Mouse (Mus musculus) T-helper 1 cell (primary cell): ENCODE measurements at regions not wholly inside any gene's neighbourhood (a gene's known extent, or its start where the extent isn't known, plus 50 kb on each side); places are given as distances from the start of the nearest gene placed in this dataset.

Experiments
- in situ Hi-C: fragments of 300-600 bp; cut with MboI, MseI; formaldehyde crosslinking; loops from one replicate; pipeline ENCODE4 v1.15.1; 2025; ENCODE audit warnings: high pct_unique_total_duplicates

DNA sequence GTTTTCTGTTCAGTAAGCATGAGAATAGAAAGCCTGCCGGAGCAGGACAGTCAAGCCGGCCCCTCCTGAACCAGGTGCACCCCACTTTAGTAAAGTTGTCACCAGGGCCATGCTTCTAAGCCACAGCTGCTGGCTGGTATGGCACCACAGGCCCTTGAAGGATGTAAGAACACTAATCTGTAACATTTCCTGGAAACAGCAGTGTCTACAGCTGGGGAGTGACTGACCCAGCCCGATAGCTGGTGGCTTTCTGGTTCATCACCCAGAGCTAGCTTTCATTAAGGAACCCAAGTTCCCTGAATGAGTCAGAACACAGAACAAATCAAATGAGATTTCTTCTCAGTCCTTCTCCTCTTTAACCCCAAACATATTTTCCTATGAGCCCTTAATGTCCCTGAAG is 82.4 kb upstream of the Nkx1-1 start:
- in situ Hi-C loops = no loop called here

DNA sequence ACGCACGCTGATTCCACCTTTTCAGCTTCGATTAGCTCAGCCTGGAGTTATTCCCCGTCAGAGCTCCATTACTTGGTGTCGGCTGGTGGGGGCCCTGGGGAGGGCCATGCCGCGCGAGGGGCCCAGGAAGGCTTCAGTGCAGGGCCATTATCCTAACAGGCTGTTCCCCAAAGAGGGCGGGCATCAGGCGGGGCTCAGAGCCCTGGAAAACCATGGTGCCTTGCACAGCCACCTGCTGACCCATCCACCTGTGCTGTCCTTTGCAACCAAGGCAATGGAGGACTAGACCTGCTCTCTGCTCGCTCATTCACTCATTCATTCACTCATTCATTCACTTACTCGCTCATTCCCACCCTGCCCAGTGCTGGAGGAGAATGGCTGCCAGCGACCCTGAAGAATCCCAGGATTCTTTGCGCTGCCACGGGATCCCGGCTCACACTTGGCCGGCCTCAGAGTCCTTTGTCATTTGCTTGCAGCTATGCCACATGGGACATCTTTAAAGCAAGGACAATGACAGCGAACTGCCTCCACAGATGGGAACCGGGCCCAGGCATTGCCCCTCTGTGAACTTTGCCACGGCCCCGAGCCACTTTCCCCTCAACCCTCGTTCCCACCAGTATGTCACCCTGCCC is 78.6 kb upstream of the Nkx1-1 start:
- in situ Hi-C loops = no loop called here

DNA sequence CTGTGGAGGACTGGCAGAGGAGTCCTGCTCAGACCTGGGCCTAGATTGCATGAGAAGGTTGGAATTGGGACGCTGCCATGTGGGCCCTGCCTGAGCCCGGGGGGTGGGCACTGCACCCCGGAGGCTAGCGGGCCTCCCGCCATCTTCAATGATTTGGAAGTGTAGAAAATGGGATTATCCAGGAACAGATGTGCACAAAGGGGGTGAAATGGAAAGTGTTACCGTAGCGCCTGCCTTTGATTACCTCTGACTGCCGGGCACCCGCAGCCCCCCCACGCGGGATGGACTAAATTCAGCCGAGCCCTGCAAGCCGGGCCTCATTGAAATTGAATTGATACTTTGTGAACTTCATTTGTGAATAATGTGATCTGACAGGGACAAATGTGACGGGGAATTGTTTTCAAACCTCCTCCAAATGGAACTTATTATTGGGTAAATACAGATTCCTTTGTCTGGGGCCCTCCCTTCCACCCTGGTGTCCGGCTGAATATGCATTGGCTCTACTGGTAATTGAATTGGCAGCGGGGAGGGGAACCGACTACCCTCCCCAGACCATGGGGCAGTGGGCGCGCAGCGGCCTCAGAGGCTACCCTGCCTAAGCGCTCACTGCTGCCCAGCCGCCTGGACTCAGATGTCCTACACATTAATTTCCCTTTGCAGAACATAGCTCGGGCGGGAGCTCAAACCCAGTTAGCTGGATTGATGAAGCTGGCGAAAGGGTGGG is 77.9 kb upstream of the Nkx1-1 start:
- in situ Hi-C loops = no loop called here

DNA sequence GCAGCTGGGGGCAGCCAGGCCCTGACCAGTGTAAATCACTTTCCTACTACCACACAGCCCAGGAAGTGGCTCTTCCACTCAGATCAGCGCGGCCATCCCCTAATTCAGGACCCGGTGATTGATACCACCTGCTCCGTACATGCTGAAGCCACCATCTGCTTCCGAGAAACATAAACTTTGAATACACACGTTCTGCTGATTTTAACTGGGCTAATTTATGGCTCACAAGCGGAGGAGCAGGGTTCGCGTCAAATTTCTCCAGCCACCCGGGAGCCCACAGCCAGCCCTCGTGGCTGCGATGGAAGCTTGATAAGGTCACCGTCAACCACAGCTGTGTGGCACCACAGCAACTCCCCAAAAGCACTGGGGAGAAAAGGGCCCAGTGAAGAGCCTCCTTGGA is 72.0 kb upstream of the Nkx1-1 start:
- in situ Hi-C loops = no loop called here

DNA sequence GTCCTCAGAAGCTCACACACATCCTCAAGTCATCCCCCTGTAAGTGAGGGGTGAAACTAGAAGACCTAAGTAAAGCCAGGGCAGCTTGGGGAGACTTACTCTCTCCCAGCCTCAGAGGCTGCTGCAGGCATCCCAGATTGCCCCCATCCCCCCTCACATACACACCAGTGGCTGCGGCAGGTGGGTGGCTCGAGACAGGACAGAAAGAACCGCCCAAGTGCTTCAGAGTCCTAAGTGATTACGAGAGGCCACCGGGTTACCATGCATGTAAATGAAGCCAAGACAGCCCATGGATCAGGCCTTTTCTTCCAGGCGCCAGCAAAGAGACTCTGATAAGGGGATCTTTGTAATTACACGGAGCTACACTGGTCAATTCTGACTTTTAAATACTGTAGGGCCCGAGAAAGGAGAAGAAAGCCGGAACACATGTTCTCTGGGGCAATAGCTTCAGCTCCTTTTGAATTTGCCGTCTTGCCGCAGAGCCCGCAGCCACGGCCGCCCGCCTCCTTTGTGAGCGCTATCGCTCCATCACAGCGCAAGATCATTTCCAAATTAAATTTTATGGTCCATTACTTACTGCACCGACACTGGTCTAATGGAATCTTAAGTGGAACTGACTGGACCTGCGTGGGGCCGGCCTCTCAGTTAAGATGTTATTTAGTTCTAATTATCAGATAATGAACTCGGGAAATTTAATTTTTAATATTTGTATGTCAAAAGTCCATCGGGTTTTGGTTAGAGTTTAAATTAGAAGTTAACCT is 68.1 kb upstream of the Nkx1-1 start:
- in situ Hi-C loops = no loop called here

DNA sequence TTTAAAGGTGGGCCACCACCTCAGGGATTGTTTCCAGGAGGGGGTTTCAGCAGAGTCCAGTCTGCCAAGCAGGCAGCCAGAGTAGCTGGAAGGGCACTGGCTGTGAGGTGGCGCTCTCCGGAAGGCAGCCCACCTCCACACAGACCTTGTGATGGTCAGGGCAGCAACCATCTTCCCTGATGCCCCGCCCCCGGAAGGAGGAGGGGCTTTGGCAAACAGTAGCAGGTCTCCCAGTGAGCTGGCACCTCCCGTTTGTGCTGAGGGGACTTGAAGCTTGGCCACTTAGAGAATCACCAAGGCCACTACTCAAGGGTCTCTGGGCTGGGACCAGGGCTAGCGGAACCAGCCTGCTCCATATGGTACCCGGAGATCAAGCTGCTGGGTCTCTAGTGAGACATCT is 67.4 kb upstream of the Nkx1-1 start:
- in situ Hi-C loops = no loop called here

DNA sequence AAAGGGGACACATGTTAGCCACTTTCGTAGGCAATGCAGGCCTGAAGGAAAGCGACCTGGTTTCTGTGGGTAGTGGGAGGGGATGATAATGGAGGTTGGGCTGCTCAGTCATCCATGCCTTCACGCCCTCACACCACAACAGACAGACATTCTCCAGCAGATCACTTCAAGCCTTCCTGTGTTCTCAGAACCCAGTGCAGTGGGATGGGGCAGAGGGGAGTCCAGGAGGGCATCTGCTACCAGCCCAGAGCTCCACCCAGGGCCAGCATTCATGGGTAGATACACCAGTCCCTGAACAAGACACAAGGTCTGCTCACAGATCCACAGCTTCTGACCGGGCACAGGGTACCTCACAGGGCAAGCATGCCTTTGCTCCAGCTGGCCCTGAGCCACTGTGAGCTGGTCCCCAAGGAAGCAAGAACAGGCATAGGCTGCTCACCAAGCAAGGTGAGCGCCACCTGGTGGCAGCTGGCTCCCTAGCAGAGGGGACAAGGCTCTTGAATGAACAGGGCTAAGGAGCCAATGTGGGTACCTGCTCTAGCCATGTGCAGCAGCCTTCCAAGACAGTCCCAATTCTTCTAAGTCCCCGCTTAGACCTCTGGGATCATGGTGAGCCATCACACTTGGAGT is 62.2 kb upstream of the Nkx1-1 start:
- in situ Hi-C loops = no loop called here

DNA sequence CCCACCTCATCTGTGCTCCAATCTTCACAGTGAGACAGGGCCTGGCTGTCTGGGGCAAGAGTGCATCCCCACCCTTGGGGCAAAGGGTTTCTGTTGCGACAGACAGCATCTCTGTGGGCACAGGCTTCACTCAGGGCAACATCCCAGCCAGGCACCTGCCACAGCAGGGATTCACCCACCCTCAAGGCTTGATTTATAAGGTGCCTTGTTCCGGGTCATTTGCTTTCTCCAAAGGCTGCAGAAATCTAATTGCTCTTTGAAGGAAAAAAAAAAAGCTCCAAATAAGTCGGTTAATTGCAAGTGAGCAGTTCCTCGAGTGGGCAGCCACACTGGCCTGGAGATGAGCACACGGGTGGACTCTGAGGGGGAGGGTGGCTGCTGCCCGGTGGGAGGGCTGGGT is 61.5 kb upstream of the Nkx1-1 start:
- in situ Hi-C loops = no loop called here

DNA sequence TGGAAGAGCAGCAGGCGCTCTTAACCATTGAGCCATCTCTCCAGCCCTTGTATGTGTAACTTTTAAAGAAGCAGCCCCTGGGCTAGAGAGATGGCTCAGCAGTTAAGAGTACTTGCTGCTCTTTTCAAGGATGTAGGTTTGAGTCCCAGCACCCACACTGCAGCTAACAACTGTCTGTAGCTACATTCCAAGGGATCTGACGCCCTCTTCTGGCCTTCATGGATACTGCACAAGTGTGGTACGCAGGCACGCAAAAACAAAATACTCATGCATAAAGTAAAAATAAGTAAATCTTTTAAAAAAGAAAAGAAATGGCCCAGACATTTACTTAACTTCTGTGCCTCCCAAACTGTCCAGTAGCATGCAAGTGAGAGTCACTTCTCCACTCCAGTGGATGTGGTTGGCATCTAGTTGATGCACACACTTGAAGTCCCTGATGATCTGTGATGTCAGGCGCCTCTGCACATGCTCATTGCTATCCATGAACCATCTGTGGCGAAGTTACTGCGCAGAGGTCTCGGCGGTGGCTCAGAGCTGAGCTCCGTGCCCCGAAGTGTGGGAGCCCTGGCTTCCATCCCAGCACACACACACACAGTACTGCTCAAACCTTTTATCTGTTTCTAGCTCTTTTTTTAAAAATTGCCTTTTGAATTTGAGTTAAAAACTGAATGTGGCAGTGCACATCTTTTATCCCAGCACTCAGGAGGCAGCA is 59.0 kb upstream of the Nkx1-1 start:
- in situ Hi-C loops = no loop called here

DNA sequence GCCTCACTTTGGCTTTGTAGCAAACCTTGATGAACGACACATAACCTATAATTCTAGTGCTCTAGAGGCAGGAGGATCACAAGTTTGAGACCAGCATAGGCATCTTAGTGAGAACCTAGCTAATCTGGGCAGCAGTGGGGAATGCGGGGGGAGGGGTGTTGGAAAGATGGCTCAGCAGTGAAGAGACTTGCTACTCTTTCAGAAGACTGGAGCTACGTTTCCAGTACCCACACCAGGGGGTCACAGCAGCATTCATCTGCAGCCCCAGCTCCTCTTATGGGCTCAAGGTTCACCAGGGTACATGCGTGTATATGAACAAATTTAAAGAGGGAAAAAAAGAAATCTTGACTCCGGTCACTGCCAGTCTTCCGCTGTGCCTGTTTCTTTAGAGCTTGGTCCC is 55.5 kb upstream of the Nkx1-1 start:
- in situ Hi-C loops = no loop called here

DNA sequence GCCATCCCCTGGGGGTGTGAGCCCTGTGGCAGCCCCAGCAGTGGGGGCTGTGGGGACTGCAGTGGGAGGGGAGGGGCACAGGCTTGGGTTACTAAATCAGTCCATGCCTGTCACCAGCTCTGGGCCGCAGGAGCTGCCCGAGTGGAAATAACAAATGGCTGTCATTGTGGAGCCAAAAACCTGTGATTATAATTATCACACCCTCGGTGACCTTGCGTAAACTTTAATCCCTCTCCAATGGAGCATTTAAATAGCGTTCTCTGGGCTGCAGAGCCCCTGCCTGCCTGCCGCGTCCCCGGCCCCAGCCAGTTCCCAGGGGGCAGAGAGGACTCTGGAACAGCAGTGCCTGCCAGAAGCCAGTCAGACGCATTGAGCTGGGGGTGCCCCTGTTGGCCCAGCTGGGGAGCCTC is 54.4 kb upstream of the Nkx1-1 start:
- in situ Hi-C loops = no loop called here

DNA sequence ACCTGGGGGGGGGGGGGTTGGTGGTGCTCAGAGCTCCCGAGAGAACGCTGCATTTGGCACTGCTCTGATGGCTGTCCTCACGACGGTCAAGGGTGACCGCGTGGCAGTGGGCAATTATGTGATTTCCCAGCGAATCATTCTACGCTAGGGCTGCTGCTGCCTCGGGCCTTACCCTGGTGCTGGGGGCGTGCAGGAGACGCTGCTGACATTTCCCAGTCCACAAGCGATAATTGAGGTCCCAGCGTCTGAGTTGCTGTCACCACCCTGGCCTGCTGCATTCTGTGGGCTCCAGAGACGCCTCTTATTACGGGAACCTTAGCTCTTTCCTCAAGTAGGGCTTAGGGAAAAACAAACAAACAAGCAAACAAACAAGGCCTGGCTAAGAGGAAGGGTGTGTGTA is 52.0 kb upstream of the Nkx1-1 start:
- in situ Hi-C loops = no loop called here
